Mouse (Mus musculus): ENCODE measurements around the gene Scgb2b19.
"Not testable (repeated sequence)": the region's sequence is repeated elsewhere in the genome, so short reads cannot be mapped to it uniquely, and the experiment has no call there.

Gene Scgb2b19

DNA sequence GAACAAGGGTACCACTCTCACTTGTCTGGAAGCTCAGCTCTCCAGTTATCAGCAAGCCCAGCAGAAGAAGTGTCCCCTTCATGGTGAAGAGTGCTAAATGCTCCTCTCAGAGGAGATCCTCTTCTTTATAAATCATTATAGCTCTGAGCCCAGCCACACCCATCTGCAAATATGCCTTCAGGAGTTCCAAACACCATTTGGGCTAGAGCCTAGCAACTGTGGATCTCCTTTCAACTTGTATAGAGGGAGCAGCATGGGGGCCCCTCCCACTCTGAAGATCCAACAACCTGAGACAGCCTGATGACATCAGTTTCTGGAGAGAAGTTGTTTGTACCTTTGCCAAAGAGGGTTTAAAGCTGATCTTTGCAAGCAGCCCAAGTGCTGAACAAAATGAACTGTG lies at the start of gene Scgb2b19:
Gene Scgb2b19, minus strand, starts transcription at position 101 of the 400 bp plus-strand sequence.
- not testable (repeated sequence) for DNase-seq

- DNase-seq = not testable (repeated sequence)
Observed at GRCm38 (mm10) chr7:33286991-33287390, 6.9 kb upstream of the Scgb2b19 start, which contains the start of gene Scgb1b19. Scgb1b19 (plus strand) TSS chr7:33287291.
